Mouse (Mus musculus) midbrain, postnatal 0 days (tissue): ENCODE data around the gene E2f6. TPM values are rescaled to one million over a fixed set of nuclear protein-coding genes. Genes with fewer than 3 reads are reported as not detected.

Source experiments
- ATAC-seq: fragments of 200-750 bp; cut with Nextera tagmentation; 2 replicates; pipeline ENCODE4 v1.8.0; 2017; ENCODE audit warnings: moderate number of reproducible peaks, mild to moderate bottlenecking, moderate TSS enrichment, moderate library complexity; ENCODE audit not compliant: low FRiP score
- DNase-seq: peaks from one replicate; pipeline ENCODE4 v3.0.0-alpha.2; 2015; ENCODE audit warnings: low spot score
- H3K27ac ChIP-seq: fragments of 300-500 bp; sonication (generic); 2 replicates; pipeline ENCODE4 v1.5.1; 2014; ENCODE audit warnings: low read depth, mild to moderate bottlenecking, low read length, mixed read lengths
- H3K27me3 ChIP-seq: fragments of 300-500 bp; sonication (generic); 2 replicates; pipeline ENCODE4 v1.6.1; 2014; ENCODE audit warnings: low read length, control low read depth, mixed read lengths; ENCODE audit not compliant: insufficient read depth
- H3K36me3 ChIP-seq: fragments of 300-500 bp; sonication (generic); 2 replicates; pipeline ENCODE4 v1.6.1; 2014; ENCODE audit warnings: low read length, control low read depth, mixed read lengths; ENCODE audit not compliant: insufficient read depth
- H3K4me1 ChIP-seq: fragments of 300-500 bp; sonication (generic); 2 replicates; pipeline ENCODE4 v1.6.1; 2014; ENCODE audit warnings: mild to moderate bottlenecking, control low read depth, antibody characterized with exemption, low read length, mixed read lengths; ENCODE audit not compliant: insufficient read depth
- H3K4me2 ChIP-seq: fragments of 300-500 bp; sonication (generic); 2 replicates; pipeline ENCODE4 v1.6.1; 2014; ENCODE audit warnings: low read depth, mild to moderate bottlenecking, low read length, mixed read lengths; ENCODE audit not compliant: poor library complexity, severe bottlenecking
- H3K4me3 ChIP-seq: fragments of 300-500 bp; sonication (generic); 2 replicates; pipeline ENCODE4 v1.5.1; 2014; ENCODE audit warnings: low read depth, mild to moderate bottlenecking, low read length, moderate library complexity
- H3K9ac ChIP-seq: fragments of 300-500 bp; sonication (generic); replicated peaks from 2 replicates; pipeline ENCODE4 v1.6.1; 2014; ENCODE audit warnings: mild to moderate bottlenecking, low read length, moderate library complexity, mixed read lengths; ENCODE audit not compliant: poor library complexity, severe bottlenecking
- H3K9me3 ChIP-seq: fragments of 300-500 bp; sonication (generic); 2 replicates; pipeline ENCODE4 v1.6.1; 2016; ENCODE audit warnings: low read length, control low read depth
- CTCF ChIP-seq: IDR thresholded peaks from 2 replicates; pipeline ENCODE4 v1.5.1; 2016; ENCODE audit warnings: antibody characterized with exemption, mild to moderate bottlenecking
- WGBS: fragments of 180-500 bp; shearing (Covaris S2); extraction: QIAGEN DNeasy Blood & Tissue Kit; methylation state at CpG from one replicate; pipeline ENCODE4 v1.1.7; 2014; 5-methylcytosine and 5-hydroxymethylcytosine counted together
- polyA plus RNA-seq: library from polyadenylated mRNA; unstranded; fragments of >200 nt; fragmentation: Nextera tagmentation; extraction: Ambion mirVana; gene quantifications from 2 replicates; pipeline ENCODE4 v1.2.1, GENCODE M21; 2015
- total RNA-seq: library from RNA; depleted of rRNA; stranded (reverse); fragments of >200 nt; gene quantifications from 2 replicates; pipeline ENCODE4 v1.2.3, GENCODE M21; 2014

E2f6 gene
- total and polyA plus RNA-seq, 2 experiments from 2014 or later = 15.8 to 19.3 TPM

DNA sequence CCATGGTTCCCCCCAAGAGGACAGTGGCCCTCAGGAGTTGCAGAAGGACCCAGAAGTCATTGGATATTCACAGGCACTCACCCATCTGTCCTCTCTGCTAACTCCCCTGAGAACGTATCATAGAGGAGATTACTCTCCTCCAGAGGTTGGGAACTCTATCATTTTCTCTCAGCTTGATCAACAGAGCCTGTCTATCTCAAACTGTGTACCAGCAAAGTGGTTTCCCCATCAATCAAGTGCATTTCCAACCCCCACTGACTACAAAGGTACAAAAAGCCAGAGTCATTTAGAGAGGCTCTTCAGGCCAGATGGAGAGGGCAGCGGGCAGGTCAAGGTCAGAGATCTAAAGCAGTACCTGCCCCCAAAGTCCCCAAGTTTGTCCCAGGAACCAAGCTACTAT lies 42.1 kb upstream of the E2f6 start:
- Histone ChIP-seq H3K4me1 (no peaks in the 10 kb centered on the region), H3K9me3 (no peaks in the 10 kb centered on the region), H3K9ac (no peak overlapping the region), H3K4me3 (no peak overlapping the region), H3K36me3 (no peaks in the 10 kb centered on the region), H3K27me3 (no peaks in the 10 kb centered on the region), H3K4me2 (no peak overlapping the region), H3K27ac (no peak overlapping the region)
- no peak for DNase-seq
- WGBS = 76% methylated on average over 2 of the region's 2 CpGs
- TF ChIP-seq CTCF = no peak
- ATAC-seq = no peak

DNA sequence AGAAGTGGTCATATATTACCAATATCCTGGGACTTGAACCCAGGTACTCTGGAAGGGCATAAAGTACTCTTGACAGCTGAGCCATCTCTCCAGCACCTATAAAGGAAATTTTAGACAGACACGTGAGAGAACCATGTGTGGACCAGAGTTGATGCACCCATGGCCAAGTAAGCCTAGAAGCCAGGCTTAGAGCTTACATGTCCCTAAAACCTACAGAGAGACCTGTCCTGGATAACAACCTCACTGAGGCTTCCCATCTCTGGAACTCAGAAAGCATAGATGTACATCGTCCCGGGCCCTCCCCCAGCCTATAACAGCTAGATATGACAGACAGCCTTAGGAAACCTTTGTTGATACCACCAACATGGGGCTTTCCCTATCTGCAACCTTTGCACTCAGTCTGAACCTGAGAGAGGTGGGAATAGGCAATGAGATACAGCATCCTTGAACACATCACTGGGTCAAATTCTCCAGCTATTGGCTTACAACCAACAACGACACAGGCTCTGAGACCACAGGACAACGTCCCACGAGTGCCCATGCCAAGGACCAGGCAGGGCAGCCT lies 41.1 kb upstream of the E2f6 start:
- H3K9ac ChIP-seq = no peak overlapping the region
- no peak for ATAC-seq

DNA sequence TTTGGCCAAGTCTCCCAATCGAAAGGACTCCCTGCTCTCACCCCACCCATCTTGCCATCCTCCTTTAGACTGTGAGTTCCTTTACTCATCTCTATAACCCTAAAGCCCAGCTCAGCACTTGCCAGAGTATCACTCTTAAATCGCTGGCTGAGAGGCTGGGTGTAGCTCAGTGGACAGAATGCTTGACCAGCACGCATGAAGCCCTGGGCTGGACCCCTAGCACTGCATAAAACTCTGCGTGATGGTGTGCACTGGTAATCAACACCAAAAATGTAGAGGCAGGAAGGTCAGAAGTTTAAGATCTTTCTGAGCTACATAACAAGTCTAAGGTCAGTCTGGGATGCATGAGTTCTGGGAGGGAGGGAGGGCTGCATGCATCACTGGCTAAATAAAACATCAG lies 36.2 kb upstream of the E2f6 start:
- Histone ChIP-seq H3K27me3 (no peaks in the 10 kb centered on the region), H3K9ac (no peak overlapping the region), H3K4me2 (no peak overlapping the region), H3K4me1 (no peaks in the 10 kb centered on the region), H3K36me3 (no peaks in the 10 kb centered on the region), H3K9me3 (no peaks in the 10 kb centered on the region), H3K4me3 (no peak overlapping the region), H3K27ac (no peak overlapping the region)
- no peak for TF ChIP-seq CTCF
- ATAC-seq = no peak
- 90% methylated on average over 4 of the region's 4 CpGs for WGBS
- no peak for DNase-seq

More for the DNA sequence above, 41.1 kb upstream of the E2f6 start:
- 94% methylated on average over 6 of the region's 6 CpGs for WGBS
- Histone ChIP-seq H3K36me3 (no peaks in the 10 kb centered on the region), H3K9me3 (no peaks in the 10 kb centered on the region), H3K27ac (no peak overlapping the region), H3K4me2 (no peak overlapping the region), H3K27me3 (no peaks in the 10 kb centered on the region), H3K4me1 (no peaks in the 10 kb centered on the region), H3K4me3 (no peak overlapping the region)
- no peak for DNase-seq
- TF ChIP-seq CTCF = no peak

DNA sequence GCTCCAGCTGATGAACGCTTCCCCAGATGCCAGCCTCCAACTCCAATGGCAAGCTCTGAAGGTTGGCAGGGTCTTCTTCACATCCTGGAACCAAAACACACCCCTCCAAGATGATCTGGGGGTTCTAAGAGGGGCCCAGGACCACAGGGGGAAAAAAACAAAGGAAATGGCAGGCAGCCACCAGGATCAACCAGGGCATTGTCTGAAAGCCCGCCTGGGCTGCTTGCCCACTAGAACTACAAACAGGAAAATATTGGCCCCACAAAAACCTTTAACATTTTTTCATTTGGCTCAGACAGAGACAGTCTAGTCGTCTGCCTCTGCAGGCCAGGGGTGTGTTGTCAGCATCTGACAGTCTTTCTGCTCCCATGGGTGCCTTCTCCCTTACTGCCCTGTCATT lies 35.4 kb upstream of the E2f6 start:
- H3K4me3 ChIP-seq = no peak overlapping the region
- no peak overlapping the region for H3K4me2 ChIP-seq
- ATAC-seq (no peak), DNase-seq (no peak)
- H3K9ac ChIP-seq = no peak overlapping the region
- H3K9me3 ChIP-seq = no peaks in the 10 kb centered on the region
- H3K36me3 ChIP-seq = no peaks in the 10 kb centered on the region
- H3K4me1 ChIP-seq = no peaks in the 10 kb centered on the region
- no peaks in the 10 kb centered on the region for H3K27me3 ChIP-seq
- 65% methylated on average over 3 of the region's 3 CpGs for WGBS
- no peak for TF ChIP-seq CTCF
- H3K27ac ChIP-seq = no peak overlapping the region

DNA sequence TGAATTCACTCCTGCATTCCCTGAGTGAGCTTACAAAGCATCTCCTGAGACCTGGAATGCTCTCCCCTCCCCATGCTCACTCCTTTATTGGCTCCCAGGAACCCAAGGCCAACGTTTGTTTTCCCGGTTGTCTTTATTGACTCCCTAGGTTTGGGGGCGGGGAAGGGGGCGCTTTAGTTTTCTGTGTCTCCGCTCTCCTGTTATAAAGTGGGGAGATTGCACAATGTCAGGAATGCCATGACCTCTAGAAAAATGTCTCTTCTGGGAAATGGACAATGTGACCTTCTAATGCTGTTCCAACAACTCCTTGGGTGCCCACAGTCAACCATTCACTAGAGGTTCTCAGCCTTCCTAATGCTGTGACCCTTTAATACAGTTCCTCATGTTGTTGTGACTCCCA lies 32.2 kb upstream of the E2f6 start:
- no peak for ATAC-seq

DNA sequence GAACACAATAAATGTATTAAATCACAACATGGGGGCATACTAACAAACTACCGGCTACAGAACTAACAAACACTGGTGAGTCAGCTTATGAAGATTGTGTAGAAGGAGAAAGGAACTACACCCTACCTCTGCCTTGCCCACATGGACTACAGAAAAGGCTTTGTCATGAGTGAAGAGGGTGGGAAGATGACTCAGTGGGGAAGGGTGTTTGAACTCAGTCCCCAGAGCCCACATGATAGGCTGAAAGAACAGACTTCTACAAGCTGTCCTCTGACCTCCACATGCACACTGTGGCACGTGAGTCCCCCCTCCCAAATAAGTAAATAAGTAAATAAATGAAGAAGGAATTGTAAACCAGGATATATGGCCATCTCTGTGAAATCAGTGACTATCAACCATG lies 31.6 kb upstream of the E2f6 start:
- no peak for TF ChIP-seq CTCF
- Histone ChIP-seq H3K9me3 (no peaks in the 10 kb centered on the region), H3K27ac (no peak overlapping the region), H3K9ac (no peak overlapping the region), H3K4me3 (no peak overlapping the region), H3K4me1 (no peaks in the 10 kb centered on the region), H3K27me3 (no peaks in the 10 kb centered on the region), H3K36me3 (no peaks in the 10 kb centered on the region), H3K4me2 (no peak overlapping the region)
- DNase-seq (no peak), ATAC-seq (no peak)
- WGBS = 80% methylated on average over 2 of the region's 2 CpGs

More for the DNA sequence above, 32.2 kb upstream of the E2f6 start:
- no peak overlapping the region for H3K27ac ChIP-seq
- H3K9me3 ChIP-seq = no peaks in the 10 kb centered on the region
- WGBS = 72% methylated on average over 5 of the region's 5 CpGs
- TF ChIP-seq CTCF = no peak
- H3K4me3 ChIP-seq = no peak overlapping the region
- H3K36me3 ChIP-seq = no peaks in the 10 kb centered on the region
- no peak for DNase-seq
- H3K4me2 ChIP-seq = no peak overlapping the region
- no peaks in the 10 kb centered on the region for H3K27me3 ChIP-seq
- no peaks in the 10 kb centered on the region for H3K4me1 ChIP-seq
- no peak overlapping the region for H3K9ac ChIP-seq
